Mouse (Mus musculus) embryonic fibroblast, embryonic 13.5 days (primary cell): ENCODE results near the gene Gm10401.

ENCODE experiments used
- CTCF ChIP-seq: IDR thresholded peaks from 2 replicates; pipeline ENCODE4 v1.5.1; 2011; ENCODE audit warnings: mild to moderate bottlenecking, control low read depth, low read length, moderate library complexity, borderline replicate concordance; ENCODE audit not compliant: insufficient read depth
- POLR2A ChIP-seq: IDR thresholded peaks from 2 replicates; pipeline ENCODE4 v1.6.1; 2011; ENCODE audit warnings: low read depth, mild to moderate bottlenecking, control low read depth, low read length, moderate library complexity

DNA sequence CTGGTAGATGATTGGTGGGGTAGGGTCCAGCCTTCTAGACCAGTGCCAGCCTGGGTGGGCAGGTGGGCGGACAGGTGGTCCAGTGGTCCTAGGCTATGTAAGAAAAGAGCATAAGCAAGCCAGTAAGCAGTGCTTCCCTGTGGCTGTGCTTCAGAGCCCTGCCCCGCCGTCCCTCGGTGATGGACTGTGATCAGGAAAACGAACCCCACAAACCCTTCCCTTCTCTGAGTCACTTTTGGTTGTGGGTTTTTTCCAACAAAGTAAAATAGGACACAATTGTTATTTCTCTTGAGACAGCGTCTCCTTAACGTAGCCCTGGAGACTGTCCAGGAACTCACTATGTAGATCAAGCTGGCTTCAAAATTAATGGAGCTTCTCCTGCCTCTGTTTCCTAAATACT is 34.7 kb downstream of the Gm10401 start:
- TF ChIP-seq CTCF (no peak), POLR2A (no peak)
